Mouse (Mus musculus): ENCODE data around the gene Agbl4. TPM values are rescaled to one million over a fixed set of nuclear protein-coding genes. Genes with fewer than 3 reads are reported as not detected.
"Not testable (repeated sequence)": the region's sequence is repeated elsewhere in the genome, so short reads cannot be mapped to it uniquely, and the experiment has no call there.

Gene Agbl4
- total RNA-seq, 2 experiments from 2014 or later = 8.8 to 12.3 TPM

DNA sequence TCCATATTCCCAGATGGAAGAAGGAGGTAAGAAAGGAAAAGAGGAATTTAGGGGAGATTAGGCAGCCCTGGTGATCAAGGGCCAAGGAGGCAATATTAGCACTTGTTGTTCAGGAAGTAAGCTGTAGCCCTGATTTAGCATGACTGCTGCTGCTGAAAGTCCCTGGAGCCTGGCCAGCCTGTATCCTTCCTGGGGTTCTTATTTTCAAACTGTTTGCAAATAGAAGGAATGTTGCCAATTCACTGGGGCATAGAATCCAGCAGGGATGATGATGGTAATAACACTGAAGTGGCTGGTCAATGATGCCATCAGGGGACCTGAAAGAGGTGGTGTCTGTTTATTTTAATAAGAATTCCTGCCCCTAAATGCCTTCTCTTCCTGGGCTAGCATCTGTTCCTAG lies 518.6 kb downstream of the Agbl4 start:
- peak; percentile 18 to 35 for DNase-seq (ENCODE audit: low spot score in 2 of 2)

DNA sequence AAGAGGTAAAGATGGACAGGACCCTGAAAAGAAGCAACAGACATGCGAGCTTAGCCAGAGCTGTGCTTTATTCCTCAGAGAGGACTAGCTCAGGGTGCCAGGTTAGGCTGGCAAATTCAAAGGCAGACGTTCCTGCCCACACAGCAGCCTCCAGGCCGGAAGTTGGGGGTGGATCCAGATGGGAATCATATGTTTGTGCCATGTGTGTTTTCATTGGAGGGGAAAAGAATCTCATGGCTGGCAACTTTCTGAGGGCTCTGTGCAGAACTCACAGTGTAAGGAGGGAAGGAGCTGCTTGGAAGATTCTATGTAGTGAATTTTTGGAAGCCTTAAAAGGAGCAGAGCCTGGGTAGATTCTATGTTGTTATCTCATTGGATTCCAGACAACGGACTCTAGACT lies 519.1 kb downstream of the Agbl4 start:
- DNase-seq (ENCODE audit: low spot score in 2 of 2) = peak; percentile 36 to 53

DNA sequence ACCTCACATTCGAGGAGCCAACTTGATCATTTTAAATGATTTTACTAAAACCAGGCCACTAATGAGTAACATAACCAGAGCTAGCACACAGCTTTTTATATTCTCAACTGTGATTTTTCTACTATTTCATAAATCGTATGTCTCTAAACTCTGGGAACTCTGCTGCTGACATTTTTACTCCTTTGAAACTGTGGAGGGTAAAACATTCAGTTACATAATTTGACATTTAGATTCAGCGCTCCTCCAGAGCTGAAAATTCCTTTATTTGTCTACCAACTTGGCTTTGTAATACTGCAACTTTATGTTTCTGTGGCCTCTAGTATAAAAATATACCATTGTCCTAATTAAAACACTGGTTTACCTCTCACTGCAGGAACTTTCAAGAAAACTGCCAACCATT lies 523.6 kb downstream of the Agbl4 start:
- no peak for DNase-seq (ENCODE audit: low spot score in 2 of 2)

DNA sequence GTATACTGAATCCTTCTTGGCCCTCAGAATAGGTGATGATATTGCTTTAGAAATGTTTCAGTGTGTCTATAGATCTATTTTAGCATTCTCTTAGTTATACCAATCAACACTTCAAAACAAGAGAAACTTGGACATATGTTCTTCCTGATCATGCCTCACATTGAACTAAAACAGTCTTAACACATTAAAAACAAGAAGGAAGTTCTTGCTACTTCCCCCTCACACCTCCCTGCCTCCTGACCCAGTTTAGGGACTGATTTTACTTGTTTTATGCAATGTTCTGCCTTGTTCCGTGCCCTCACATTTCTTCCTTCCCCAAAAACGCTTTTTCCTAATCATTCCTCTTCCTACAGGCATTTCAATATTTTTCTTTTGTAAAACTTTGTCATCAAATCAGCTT lies 604.2 kb downstream of the Agbl4 start:
- DNase-seq (ENCODE audit: low spot score in 2 of 2) = no peak

DNA sequence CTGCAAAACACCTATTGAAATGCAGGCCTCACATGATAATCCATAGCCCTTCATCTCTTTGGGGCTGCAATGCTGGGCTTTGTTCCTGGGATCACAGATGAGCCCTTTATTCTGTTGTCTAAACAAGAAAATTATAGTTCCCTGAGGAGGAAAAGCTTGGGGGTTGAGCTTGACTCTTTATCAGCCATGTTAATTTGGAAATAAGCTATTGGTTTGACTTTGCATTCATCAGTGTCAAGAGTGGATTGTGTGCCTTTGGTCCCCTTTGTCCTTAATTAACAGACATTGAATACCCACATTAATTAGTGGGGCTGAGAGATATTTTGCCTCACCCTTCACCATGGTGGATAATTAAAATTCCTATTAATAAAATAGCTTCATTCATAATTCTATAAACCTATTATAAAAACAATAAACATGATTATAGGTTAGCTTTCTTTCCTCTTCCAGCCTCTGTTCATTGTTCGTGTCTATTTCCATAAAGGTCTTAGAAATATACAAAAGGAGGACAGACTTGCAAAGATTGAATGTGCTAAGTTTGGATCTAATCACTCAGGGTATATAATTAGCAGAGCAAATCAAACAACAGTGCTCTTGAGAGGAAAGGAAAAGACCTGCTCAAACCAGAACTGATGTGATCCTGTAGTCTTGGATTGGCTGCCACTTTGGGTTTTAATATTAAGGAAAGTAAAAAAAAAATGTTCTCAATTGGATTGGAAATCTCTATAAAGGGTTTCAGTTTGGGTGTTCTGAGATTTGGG lies 607.4 kb downstream of the Agbl4 start:
- no peak for DNase-seq (ENCODE audit: low spot score in 2 of 2)

DNA sequence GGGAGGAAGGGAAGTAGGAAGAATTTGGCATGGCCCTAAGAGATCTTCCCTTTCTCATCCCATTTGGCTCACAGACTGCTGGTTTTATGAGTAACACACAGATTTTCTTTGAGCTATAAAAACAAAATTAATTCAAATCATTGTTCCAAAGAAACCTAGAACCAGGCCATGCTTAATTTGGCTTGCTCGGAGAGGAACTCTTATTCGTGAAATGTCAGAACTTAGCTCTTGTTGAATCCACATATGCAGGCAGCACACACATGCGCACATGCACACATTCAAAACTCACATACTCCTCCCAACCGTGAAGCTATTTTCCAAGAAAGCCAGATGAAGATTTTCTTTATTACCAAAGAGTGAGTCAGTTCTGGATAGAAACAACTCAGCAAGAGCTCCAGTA lies 621.9 kb downstream of the Agbl4 start:
- no peak for DNase-seq (ENCODE audit: low spot score in 2 of 2)

DNA sequence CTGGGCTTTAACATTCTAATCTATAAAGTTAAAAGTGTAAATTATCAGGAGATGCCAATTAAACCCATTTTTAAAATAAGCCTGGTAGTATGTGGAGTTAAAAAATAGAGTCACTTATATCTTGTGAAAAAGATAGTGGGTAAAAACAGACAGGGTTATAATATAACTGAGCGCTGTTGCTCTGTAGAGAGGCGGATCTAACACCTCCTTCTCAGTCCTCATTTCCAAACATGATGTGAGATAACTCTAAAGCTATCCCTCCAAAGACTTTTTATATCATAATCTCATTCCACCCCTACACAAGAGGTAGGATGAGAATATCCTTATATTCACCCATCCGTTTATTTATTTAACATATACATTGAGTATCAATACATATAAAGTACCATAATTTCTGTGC lies 669.9 kb downstream of the Agbl4 start:
- DNase-seq (ENCODE audit: low spot score in 2 of 2) = no peak

DNA sequence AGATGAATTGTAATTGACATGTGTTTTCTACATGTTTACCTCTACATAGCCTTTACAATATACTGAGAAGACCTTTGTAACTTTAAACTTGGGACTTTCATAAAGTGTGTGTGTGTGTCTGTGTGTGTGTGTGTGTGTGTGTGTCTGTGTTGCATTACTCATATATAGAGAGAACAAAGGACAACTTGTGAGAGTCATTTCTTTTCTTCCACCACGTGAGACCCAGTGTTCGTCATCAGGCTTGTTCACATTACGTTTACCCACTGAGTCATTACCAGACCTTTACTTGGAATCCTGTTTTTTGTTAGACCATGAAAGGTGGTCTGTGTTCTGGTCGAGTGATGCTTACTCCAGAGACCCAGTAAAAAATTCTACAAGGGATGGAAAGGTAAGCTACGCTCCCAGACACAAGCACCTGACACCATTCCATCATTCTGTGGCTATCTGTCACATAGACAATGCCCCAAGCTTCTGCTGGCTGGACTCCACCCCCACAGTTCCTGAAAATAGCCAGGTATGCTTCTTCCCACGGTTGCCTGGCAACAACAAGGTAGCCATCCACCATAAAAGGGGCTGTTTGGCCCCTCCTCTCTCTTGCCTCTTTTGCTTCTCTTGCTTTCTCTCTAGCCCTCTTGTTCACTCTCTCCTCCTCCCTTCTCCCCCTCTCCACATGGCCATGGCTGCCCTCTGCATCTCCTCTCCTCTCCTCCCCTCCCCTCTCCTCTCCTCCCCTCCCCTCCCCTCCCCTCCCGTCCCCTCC lies 676.5 kb downstream of the Agbl4 start:
- no peak for DNase-seq (ENCODE audit: low spot score in 2 of 2)

DNA sequence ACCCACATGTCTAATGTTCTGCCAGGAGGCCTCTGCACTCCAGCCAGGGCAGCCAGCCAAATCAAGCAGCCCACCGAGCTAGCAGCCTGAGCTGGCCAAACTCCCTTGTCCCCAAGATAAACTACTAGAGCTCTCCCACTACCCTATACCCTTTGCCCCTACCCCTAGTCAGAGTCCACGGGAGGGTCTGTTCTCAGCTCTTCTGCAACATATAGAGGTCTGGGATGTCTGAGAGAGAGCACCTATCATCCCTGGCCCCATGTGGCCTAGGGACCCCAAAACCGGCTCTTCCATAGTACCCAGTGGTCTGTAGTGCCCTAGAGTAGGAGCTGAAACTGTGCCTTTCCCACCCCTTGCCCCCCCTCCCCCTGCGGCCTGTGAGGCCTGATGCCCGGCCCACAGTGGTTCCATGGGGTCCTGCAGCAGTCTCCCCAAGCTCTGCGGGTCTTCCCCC lies 677.3 kb downstream of the Agbl4 start:
- DNase-seq (ENCODE audit: low spot score in 2 of 2) = peak in 1 of 2 experiments; percentile 14

DNA sequence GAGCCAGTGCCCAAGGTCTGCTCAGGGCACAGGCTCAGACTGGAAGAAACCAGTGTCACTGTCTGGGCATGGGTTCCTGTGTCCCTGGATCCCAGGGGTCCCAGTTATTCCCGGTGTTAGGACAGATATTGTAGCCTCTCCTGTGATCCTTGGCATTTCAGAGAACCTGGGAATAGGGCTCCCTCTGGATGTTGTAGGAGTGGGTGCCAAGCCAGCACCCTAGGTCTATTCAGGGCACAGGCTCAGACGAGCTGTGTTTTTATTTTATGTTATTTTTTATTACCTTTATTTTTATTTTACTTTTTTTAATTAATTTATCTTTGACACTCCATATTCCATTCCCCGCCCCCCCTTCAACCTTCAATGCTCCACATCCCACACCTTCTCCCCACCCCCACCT lies 680.3 kb downstream of the Agbl4 start:
- no peak for DNase-seq (ENCODE audit: low spot score in 2 of 2)

DNA sequence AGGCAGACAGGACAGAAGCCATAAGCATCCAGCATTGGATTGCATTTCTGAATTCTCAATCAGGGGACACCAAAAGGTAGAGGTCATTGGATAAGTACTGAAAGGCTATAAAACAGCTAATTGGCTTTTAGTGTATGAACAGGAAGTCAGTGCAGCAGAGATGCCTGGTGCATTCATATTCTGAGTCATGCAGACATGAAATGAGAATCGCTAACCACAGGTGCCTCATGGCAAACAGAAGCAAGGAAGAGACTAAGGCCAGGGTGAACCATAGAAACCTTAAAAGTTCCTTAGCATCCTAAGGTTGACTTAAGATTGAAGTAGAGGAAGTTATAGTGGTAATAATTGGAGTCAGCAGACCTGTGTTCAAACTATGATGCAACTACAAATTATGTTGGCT lies 687.9 kb downstream of the Agbl4 start:
- no peak for DNase-seq (ENCODE audit: low spot score in 2 of 2)

DNA sequence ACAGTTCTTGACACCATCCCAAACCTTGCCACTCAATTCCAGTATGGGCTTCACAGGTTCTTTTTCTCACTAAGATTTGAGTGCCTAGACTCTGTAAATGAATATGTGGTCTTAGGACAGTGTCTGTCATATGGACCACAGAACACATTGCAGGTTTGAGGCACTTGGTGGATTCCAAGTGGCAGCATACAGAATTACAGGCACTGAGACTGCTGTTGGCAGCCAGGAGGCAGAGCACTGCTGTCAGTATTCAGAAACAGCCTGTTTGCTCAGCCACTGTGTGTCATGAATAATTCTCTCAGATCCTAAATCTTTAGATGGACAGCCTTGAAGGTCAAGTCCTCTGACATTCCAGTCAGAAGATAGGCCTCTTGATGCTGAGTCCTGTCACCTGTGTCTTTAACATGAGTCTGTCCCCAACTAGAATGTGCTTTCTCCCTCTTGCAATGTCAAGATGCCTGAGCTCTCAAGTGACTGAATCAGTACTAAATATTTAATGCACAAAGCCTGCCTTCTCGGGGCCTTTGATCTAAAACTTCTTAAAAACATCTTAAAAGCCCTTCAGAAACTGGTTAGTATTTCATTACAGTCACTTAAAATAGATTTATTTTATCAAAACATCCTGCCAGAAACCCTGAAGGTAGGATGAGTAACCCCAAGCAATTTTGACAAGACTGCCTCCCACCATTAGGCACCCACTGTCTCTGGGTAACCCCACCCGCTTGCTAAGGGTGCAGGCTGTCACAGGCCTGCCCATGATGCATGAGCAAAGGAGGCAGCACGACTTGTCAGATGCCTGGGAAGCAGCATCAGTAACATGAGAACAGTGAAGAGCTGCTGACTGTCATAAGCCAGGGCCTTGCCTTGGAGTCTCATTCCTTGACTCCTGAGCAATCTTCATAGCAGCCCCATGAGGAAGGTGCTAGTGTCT lies 739.0 kb downstream of the Agbl4 start:
- DNase-seq (ENCODE audit: low spot score in 2 of 2) = peak in 1 of 2 experiments; percentile 14

DNA sequence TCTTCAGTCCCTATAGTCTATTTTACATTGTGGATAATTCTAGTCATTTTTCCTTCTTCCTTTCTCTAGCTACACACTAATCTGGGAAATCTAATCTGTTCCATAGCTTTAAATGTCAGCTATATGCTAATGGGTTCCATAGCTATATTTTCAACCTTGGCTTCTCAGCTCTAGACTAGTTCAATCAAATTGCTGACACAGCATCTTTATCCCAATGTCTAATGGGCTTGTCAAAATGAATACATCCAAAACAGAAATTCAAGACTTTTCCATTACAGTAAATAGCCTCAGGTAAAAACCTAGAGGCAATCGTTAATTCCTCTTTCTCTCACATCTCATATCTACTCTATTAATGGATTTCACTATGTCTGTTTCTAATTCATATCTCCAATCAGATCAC lies 750.3 kb downstream of the Agbl4 start:
- DNase-seq (ENCODE audit: low spot score in 2 of 2) = no peak

DNA sequence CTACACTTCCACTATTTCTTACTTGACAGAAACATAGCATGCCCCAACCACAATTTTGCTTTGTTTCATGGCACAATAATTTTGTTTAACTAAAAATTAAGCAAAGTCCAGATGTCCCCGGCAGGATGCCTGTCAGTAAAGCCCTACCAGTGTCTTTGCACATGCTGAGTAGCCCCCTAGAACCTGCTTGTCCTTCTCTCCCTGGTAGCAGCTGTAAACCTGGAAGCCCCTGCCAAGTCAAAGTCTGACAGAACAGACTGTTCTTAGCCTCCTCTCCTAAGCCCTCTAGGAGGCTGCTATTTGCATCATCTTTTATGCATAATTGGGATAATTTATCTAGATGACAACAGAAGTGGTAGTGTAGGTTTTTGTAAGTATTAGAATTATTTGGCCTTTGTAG lies 758.4 kb downstream of the Agbl4 start:
- DNase-seq (ENCODE audit: low spot score in 2 of 2) = no peak

DNA sequence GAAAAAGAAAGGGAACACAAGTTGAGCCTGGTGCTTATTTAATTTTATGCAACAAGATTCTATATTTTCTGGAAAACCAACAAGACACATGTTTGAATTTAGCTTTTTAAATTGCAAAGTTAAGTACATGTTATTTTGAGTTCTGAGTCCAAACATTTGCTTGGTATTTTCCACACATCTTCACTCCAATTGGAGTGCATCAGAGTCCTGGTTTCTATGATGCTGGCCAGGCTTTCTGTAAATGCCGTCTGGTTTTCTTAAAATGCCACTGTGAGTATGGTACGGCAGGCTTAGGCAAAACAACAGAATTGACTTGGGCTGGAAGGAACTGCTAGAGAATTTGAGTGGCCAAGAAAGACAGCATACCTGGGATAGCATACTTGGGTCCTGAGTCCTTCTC lies 784.0 kb downstream of the Agbl4 start:
- no peak for DNase-seq (ENCODE audit: low spot score in 2 of 2)

DNA sequence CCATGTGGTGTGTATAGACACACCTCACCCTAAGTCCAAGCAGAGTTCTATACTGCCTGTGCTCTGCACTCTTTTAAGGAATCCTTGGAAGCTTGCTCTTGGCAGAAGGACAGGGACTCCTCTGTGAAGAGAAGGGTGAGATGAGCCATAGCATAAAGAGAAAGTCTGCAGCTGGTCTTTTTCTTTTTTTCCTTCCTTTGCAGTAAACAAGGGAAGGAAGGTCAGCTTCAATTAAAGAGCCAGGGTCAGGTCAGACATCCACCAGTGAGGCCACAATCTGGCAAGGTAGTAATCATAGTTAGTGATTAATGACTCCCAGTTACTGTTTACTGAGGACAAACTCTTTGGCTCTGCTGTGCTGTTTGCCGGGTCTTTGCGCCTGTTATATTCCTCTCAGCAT lies 802.6 kb downstream of the Agbl4 start:
- no peak for DNase-seq (ENCODE audit: low spot score in 2 of 2)

DNA sequence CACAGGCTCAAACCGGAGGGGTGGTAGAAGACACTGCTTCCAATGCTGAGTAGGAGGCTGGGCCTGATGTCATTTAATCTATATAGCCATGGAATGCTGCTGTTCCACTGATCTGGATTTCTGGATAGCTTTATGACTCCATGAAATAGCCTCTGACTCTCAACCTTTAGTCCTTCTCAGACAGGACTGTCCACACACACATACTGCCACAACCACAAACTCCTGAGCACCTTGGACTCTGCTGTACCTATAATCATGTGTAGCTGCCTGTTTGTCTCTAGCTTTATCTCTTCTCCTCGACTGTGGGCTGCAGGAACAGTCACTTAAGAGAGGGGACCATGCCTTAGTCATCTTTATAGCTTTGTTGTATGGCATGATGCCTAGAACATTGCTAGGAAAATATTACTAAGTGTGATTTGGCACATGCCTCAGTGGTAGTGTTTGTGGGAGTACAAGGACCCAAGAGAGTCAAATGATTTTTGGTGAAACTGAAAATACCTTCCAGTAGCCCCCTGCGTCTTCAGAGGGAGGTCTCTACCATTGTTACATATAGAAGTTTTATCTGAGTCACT lies 817.8 kb downstream of the Agbl4 start:
- DNase-seq (ENCODE audit: low spot score in 2 of 2) = no peak

DNA sequence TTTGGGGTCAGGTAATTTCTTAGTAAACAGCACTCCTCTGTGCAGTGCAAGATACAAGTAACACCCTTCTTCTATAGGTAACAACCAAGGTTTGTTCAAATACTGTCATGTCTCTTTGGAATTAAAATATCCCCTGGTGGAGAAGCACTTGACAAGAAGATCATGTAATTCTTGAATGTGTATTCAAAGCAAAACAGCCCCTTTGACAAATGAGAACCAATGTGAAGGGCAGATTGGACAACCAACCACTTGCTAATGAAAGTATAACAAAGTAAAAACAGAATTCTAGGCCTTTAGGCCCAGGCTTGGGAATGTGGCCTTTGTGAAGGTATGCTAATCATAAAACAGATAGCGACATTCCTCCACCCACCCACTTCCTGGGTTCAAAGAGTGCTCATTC lies 821.6 kb downstream of the Agbl4 start:
- DNase-seq (ENCODE audit: low spot score in 2 of 2) = not testable (repeated sequence)

DNA sequence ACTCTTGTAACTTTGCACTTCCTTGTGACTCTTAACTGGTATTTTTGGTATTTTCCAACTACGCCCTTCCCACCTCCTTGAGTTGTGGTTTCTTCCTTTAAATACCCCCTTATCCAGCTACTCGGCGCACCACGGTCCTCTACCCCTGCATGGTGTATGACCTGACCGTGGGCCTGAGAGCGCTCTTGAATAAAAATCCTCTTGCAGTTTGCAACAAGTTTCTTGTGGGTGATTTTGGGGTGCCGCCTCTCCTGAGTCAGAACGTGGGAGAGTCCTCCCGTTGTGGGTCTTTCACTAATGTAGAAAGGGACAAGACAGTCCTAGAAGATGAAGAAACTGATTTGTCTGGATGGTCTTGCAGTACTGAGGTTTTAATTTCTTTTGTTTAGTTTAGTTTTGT lies 822.1 kb downstream of the Agbl4 start:
- not testable (repeated sequence) for DNase-seq (ENCODE audit: low spot score in 2 of 2)

DNA sequence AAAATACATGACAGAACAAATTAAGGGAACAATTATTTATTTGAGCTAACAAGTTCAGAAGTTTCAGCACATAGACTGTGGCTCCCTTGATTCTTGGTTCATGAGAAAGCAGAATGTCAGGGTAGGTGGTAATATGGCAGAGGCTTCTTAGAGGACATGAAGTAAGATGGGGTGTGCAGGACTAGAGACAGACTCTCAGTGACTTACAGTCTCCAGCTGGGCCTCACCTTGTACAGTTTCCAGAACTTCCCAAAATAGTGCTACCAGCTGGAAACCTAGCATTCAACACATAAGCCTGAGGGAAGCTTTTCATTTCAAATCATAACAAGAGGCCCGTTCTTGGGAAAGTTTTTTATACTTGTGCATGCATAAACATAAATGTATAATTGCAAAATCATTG lies 836.4 kb downstream of the Agbl4 start:
- no peak for DNase-seq (ENCODE audit: low spot score in 2 of 2)

DNA sequence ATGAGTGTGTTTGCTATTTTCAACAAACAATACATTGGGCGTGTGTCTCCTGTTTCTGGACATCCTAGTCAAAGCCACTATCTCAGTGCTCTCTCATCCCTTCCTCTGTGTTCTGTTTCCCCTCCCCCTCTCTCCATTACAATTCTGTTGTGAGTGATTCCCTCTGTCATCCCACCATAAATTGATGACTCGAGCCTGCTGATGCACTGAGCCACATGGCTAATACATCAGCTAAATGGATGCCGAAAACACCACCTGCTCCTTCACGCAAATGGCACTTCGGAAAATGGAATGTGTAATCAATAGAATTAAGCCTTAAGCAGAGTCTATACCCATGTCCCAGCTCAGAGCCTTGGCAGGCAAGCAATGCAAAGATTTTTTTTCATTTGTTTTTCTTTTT lies 854.5 kb downstream of the Agbl4 start:
- DNase-seq (ENCODE audit: low spot score in 2 of 2) = peak; percentile 3 to 24
